Comparison of ENCODE assay signal across 10 mouse cellular contexts in genomic region chr1:106883812-106884211, GRCm38 (mm10). TPM values are rescaled to one million over a fixed set of nuclear protein-coding genes. Genes with fewer than 3 reads are reported as not detected.
DNase-seq lines count a peak whose midpoint lies in the region; ATAC-seq and TF ChIP-seq lines count a peak whose summit lies in the region.
"Had no signal": no experiment of that assay in that cellular context is flagged by ENCODE, and none has a peak within 500 bp of the region (broad histone marks: within the 10 kb centered on the region; RNA-seq: fewer than 3 reads in every experiment).

No protein-coding gene starts in this region.

- H3K36me3 ChIP-seq in kidney, adult 2 months (ENCODE audit: control insufficient read depth, insufficient read depth, low read length): no peaks in the 10 kb centered on the region
- H3K36me3 ChIP-seq in intestine, embryonic 16.5 days (ENCODE audit: control insufficient read depth, insufficient read depth, low read length): no peaks in the 10 kb centered on the region
- H3K36me3 ChIP-seq: embryonic facial prominence, embryonic 12.5 days; limb, embryonic 13.5 days had no signal

- no peak overlapping the region for H3K4me3 ChIP-seq in kidney, adult 2 months (ENCODE audit: insufficient read depth, low read depth, low read length)
- H3K4me3 ChIP-seq in intestine, embryonic 16.5 days (ENCODE audit: low read length): no peak overlapping the region
- H3K4me3 ChIP-seq: embryonic facial prominence, embryonic 12.5 days; limb, embryonic 13.5 days had no signal

- ATAC-seq in intestine, embryonic 16.5 days: 0 out of 2 replicates have a peak, but pooled peaks have one; percentile 21

- H3K4me1 ChIP-seq in kidney, adult 2 months (ENCODE audit: control insufficient read depth, insufficient read depth, low read length): no peaks in the 10 kb centered on the region
- no peaks in the 10 kb centered on the region for H3K4me1 ChIP-seq in intestine, embryonic 16.5 days (ENCODE audit: control insufficient read depth, insufficient read depth, low read length)
- H3K4me1 ChIP-seq: embryonic facial prominence, embryonic 12.5 days; limb, embryonic 13.5 days had no signal

- H3K4me2 ChIP-seq in intestine, embryonic 16.5 days (ENCODE audit: low read depth, low read length): no peak overlapping the region
- H3K4me2 ChIP-seq: embryonic facial prominence, embryonic 12.5 days; limb, embryonic 13.5 days had no signal

- no peaks in the 10 kb centered on the region for H3K9me3 ChIP-seq in intestine, embryonic 16.5 days (ENCODE audit: control insufficient read depth, low read length)
- H3K9me3 ChIP-seq: embryonic facial prominence, embryonic 12.5 days; limb, embryonic 13.5 days had no signal

- no peak overlapping the region for H3K9ac ChIP-seq in intestine, embryonic 16.5 days (ENCODE audit: low read depth, low read length)
- H3K9ac ChIP-seq: embryonic facial prominence, embryonic 12.5 days; limb, embryonic 13.5 days had no signal

- H3K27ac ChIP-seq in kidney, adult 2 months (ENCODE audit: insufficient read depth, low read depth, low read length): no peak overlapping the region
- H3K27ac ChIP-seq in intestine, embryonic 16.5 days (ENCODE audit: low read length): no peak overlapping the region
- H3K27ac ChIP-seq: embryonic facial prominence, embryonic 12.5 days; limb, embryonic 13.5 days had no signal

- H3K27me3 ChIP-seq in kidney, adult 2 months (replicated peaks; ENCODE audit: control insufficient read depth, insufficient read depth, low read length): no peaks in the 10 kb centered on the region
- H3K27me3 ChIP-seq in intestine, embryonic 16.5 days (replicated peaks; ENCODE audit: control insufficient read depth, insufficient read depth, low read length): no peaks in the 10 kb centered on the region
- H3K27me3 ChIP-seq: embryonic facial prominence, embryonic 12.5 days; limb, embryonic 13.5 days had no signal

- TF ChIP-seq CTCF in kidney, adult 2 months (conservative IDR thresholded peaks at IDR 0.05; ENCODE audit: insufficient read depth, insufficient read length, low read depth, low read length): 0 out of 2 replicates have a peak, but pooled peaks have one; percentile 22

- WGBS in kidney, adult 2 months: 2% methylated on average over 2 of the region's 2 CpGs
- WGBS in intestine, embryonic 16.5 days: 4% methylated on average over 2 of the region's 2 CpGs

- TF ChIP-seq POLR2A in kidney, adult 2 months (IDR thresholded peaks at IDR 0.05; ENCODE audit: low read depth, low read length): no peak

- DNase-seq in kidney, adult 2 months: peak; percentile 27
- no peak for DNase-seq in kidney, adult 8-10 months
- DNase-seq in A20 (ENCODE audit: low read depth, low spot score) (peak; percentile 35), MEL-GATA-1-ER (ENCODE audit: extremely low read depth, low read depth) (peak; percentile 44)
- DNase-seq in ovary, postnatal 36 days (ENCODE audit: low spot score): no peak
- no peak for DNase-seq in cerebellum, adult 11 months
- DNase-seq in ovary, postnatal 10 days (ENCODE audit: low spot score): no peak

RNA-seq across cellular contexts. Expression of gene Serpinb5, which starts 22.8 kb away (rescaled TPM):
- polyA plus RNA-seq in kidney, adult 2 months (2012; rRNA removed): 0.04 TPM in 1 of 2 replicates, not detected in the other
- 0.13 and 0.26 TPM in 2 replicates for polyA plus RNA-seq in intestine, embryonic 16.5 days (2015; fragmentation: Nextera tagmentation; extraction: Ambion mirVana)

RNA-seq across cellular contexts. Expression of gene Serpinb12, which starts 50.4 kb away (rescaled TPM):
- 0.06 TPM in 1 of 2 replicates, not detected in the other for polyA plus RNA-seq in kidney, adult 2 months (2012; rRNA removed)
- 0.13 TPM in 1 of 2 replicates, not detected in the other for polyA plus RNA-seq in intestine, embryonic 16.5 days (2015; fragmentation: Nextera tagmentation; extraction: Ambion mirVana)
- polyA plus RNA-seq: embryonic facial prominence, embryonic 12.5 days had no signal

Comparison
In these comparisons a context has a peak if more than half of its experiments do, and no peak if none do; other contexts are left out.
1. DNase-seq: peak in kidney, adult 2 months (single experiment), A20 (single experiment) and MEL-GATA-1-ER (single experiment); none in kidney, adult 8-10 months (0 of 2), ovary, postnatal 36 days (single experiment), cerebellum, adult 11 months (single experiment) and ovary, postnatal 10 days (single experiment).